Mouse (Mus musculus) G1E (cell line): ENCODE data around the gene Phykpl. TPM values are rescaled to one million over a fixed set of nuclear protein-coding genes. Genes with fewer than 3 reads are reported as not detected.
A peak's percentile ranks its signal among the peaks of the same experiment; 100 is the strongest.

Experiments
- ATAC-seq: 2 replicates; pipeline ENCODE4 v1.8.0; 2016; ENCODE audit warnings: mild to moderate bottlenecking; ENCODE audit not compliant: insufficient number of reproducible peaks, poor library complexity, low FRiP score, severe bottlenecking; ENCODE audit errors: extremely low read depth
- DNase-seq: peaks from one replicate; pipeline ENCODE4 v3.0.0; 2012; ENCODE audit warnings: low spot score
- H3K27me3 ChIP-seq: 2 replicates; pipeline ENCODE4 v1.6.1; 2012; ENCODE audit warnings: mild to moderate bottlenecking, low read length, inconsistent platforms; ENCODE audit not compliant: insufficient read depth
- H3K36me3 ChIP-seq: replicated peaks from 2 replicates; pipeline ENCODE3; 2012; ENCODE audit warnings: mild to moderate bottlenecking, inconsistent platforms
- H3K4me1 ChIP-seq: 2 replicates; pipeline ENCODE4 v1.6.1; 2012; ENCODE audit warnings: low read depth, low read length, inconsistent platforms, mixed read lengths; ENCODE audit not compliant: insufficient read depth
- H3K4me3 ChIP-seq: 2 replicates; pipeline ENCODE4 v1.5.1; 2012; ENCODE audit warnings: low read depth, mild to moderate bottlenecking, inconsistent platforms, low read length, moderate library complexity, mixed read lengths
- H3K9me3 ChIP-seq: replicated peaks from 2 replicates; pipeline ENCODE4 v1.6.1; 2012; ENCODE audit warnings: inconsistent platforms
- CTCF ChIP-seq: IDR thresholded peaks from 2 replicates; pipeline ENCODE4 v1.5.1; 2012; ENCODE audit warnings: low read depth, low read length, inconsistent platforms, mixed read lengths
- GATA1 ChIP-seq: IDR thresholded peaks from 2 replicates; pipeline ENCODE4 v1.6.1; 2012; ENCODE audit warnings: borderline replicate concordance, low read length, inconsistent platforms, mixed read lengths
- GATA2 ChIP-seq: IDR thresholded peaks from 2 replicates; pipeline ENCODE4 v1.6.1; 2012; ENCODE audit warnings: low read depth, low read length, inconsistent platforms, borderline replicate concordance
- POLR2AphosphoS5 ChIP-seq: IDR thresholded peaks from 2 replicates; pipeline ENCODE4 v1.6.1; 2012; ENCODE audit warnings: low read depth, low read length, inconsistent platforms; ENCODE audit not compliant: insufficient replicate concordance
- TAL1 ChIP-seq: conservative IDR thresholded peaks from 2 replicates; pipeline ENCODE4 v1.6.1; 2012; ENCODE audit warnings: low read depth, low read length, inconsistent platforms, mixed read lengths
- polyA plus RNA-seq: library from polyadenylated mRNA; stranded (reverse); fragments of >175 nt; gene quantifications from 2 replicates; pipeline ENCODE4 v1.2.3, GENCODE M21; 2012
- total RNA-seq, 2 experiments: library from RNA; stranded (forward) in 1 of 2; stranded (reverse) in 1 of 2; fragments of 200-1000 nt in 1 of 2; fragments of >200 nt in 1 of 2; fragmentation: Nextera tagmentation in 1 of 2; gene quantifications; 2 replicates each; pipeline ENCODE4 v1.2.3; 2014 to 2017

Gene Phykpl
- total and polyA plus RNA-seq, 3 experiments = 11.0 to 52.0 (median 49.3) TPM

DNA sequence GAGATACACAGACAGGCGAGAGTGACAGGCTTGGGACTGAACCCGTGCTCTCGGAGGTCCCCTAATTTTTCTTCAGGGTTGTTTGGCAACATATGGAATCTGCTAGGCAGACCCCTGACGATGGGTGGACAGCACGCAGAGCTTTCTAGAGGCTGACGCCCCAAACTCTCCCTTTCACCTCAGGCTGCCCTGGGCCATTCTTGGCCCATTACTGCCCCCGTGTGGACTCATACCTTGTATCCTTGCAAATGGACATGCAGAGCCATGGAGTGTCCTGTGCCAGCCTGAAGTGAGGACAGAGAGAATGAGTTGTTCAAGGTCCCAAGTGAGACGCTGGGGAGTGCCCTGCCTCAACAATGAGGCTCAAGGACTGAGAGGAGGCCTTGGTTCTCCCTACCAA lies 1.8 kb upstream of the Phykpl start:
- peaks cover 6% of the 10 kb centered on the region for H3K27me3 ChIP-seq
- TF ChIP-seq TAL1 (no peak), CTCF (peak; percentile 39; the same call in 1 of the 2 replicates)
- peaks cover 54% of the 10 kb centered on the region for H3K4me1 ChIP-seq
- ATAC-seq (no peak), DNase-seq (peak; percentile 70)
- no peak overlapping the region for H3K4me3 ChIP-seq
- H3K9me3 ChIP-seq = no peaks in the 10 kb centered on the region
- H3K36me3 ChIP-seq = peaks cover 25% of the 10 kb centered on the region

DNA sequence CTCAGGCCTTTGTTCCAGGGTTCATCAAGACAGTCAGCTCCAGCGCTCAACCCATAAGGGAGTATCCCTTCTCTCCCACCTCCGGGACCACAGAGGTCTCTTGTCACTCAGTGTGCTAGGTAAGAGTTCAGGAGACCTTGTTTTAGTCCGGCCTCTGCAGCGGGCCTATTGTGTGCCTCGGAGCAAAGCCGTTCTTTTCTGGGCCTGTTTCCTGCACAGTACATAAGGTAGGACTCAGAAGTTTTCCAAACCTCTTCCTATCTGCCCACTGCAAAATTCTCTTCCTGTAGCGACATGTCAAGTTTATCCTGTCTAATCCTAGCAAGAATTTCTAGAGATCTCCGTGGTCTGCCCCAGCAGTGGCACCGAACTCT lies 513 bp upstream of the Phykpl start:
- ATAC-seq (peak; percentile 9; the same call in 1 of the 2 replicates), DNase-seq (no peak)
- no peaks in the 10 kb centered on the region for H3K27me3 ChIP-seq
- no peak for TF ChIP-seq POLR2AphosphoS5
- TF ChIP-seq GATA2 = no peak
- no peak for TF ChIP-seq TAL1
- TF ChIP-seq CTCF = no peak
- no peaks in the 10 kb centered on the region for H3K9me3 ChIP-seq
- peaks cover 60% of the 10 kb centered on the region for H3K4me1 ChIP-seq
- H3K4me3 ChIP-seq = peak overlapping the region; percentile 86
- H3K36me3 ChIP-seq = peaks cover 37% of the 10 kb centered on the region

DNA sequence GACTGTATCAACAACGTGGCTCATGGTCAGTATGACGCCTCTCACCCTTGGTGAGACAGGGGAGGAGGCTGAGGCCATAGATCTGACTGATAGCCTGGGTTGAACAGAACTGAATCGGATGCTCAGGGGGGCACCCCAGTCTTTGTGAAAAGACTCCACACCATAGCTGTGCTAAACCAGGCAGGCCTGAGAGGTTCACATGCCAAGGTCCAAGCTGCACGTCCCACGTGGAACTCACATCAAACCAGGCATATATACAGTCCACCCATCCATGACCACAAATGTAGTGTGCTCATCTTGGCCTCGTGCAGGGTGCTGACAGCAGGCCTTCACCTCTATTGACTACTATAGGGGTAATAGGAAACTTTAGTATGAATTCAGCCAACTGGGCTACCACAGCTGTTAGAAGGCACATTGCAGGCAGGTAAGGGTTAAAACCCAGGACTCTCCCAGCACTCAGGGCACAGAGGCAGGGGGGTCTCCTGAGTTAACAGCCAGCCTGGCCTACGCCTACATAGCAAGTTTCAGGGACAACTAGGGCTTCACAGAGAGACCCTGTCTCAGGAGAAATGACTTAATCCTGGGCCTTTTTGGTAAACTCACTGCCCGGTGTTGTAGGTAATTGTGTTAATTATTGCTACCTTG lies 1.2 kb downstream of the Phykpl start:
- peaks cover 69% of the 10 kb centered on the region for H3K4me1 ChIP-seq
- ATAC-seq (no peak), DNase-seq (no peak)
- H3K36me3 ChIP-seq = peaks cover 54% of the 10 kb centered on the region
- peak overlapping the region; percentile 86 for H3K4me3 ChIP-seq
- no peaks in the 10 kb centered on the region for H3K27me3 ChIP-seq
- no peaks in the 10 kb centered on the region for H3K9me3 ChIP-seq
- TF ChIP-seq GATA2 (peak; percentile 66; the same call in 1 of the 2 replicates), CTCF (no peak), POLR2AphosphoS5 (0 out of 2 replicates have a peak, but pooled peaks have one; percentile 37)

DNA sequence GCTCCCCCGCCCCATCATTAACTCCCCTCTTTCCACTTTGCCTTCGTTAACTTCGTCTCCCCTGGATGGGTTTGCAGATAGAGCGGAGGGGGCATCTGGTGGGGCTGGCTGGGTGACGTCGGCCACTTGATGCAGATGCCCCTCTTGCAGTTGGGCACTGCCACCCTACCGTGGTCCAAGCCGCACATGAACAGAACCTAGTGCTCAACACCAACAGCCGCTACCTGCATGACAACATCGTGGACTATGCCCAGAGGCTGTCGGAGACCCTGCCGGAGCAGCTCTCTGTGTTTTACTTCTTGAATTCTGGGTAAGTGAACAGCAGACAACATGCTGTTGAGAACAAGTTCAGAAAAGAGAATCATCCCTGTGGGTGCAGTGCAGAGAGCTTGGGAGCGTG lies 1.9 kb downstream of the Phykpl start:
- Histone ChIP-seq H3K27me3 (no peaks in the 10 kb centered on the region), H3K36me3 (peaks cover 61% of the 10 kb centered on the region), H3K9me3 (no peaks in the 10 kb centered on the region), H3K4me3 (peak overlapping the region; percentile 86; the same call in 1 of the 2 replicates), H3K4me1 (peaks cover 66% of the 10 kb centered on the region)
- DNase-seq (no peak), ATAC-seq (no peak)
- TF ChIP-seq CTCF (no peak), GATA1 (no peak), TAL1 (no peak), POLR2AphosphoS5 (no peak), GATA2 (no peak)

DNA sequence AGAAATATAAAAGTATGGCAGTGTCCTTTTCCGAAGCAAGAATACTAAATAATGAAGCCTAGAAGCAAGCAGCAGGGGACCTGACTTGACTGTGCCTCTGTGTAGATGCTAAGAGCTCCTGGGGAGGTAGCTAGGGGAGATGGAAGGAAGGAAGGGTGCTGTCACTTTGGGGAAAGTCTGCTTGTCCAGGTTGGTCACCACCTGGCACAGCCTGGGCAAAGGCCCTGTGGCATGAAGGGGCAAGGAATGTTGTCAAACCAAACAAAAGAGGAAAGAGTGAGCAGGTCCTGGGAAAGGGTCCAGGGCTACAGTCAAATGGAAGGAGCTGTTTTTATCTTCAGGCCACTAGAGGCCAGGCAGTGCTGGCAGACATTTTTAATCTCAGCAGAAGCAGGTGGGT lies 2.5 kb downstream of the Phykpl start:
- peak overlapping the region; percentile 38; the same call in 1 of the 2 replicates for H3K4me3 ChIP-seq
- H3K36me3 ChIP-seq = peaks cover 68% of the 10 kb centered on the region
- DNase-seq (no peak), ATAC-seq (no peak)
- peaks cover 66% of the 10 kb centered on the region for H3K4me1 ChIP-seq
- H3K9me3 ChIP-seq = no peaks in the 10 kb centered on the region
- H3K27me3 ChIP-seq = no peaks in the 10 kb centered on the region
- TF ChIP-seq POLR2AphosphoS5 (0 out of 2 replicates have a peak, but pooled peaks have one; percentile 27), CTCF (no peak)

DNA sequence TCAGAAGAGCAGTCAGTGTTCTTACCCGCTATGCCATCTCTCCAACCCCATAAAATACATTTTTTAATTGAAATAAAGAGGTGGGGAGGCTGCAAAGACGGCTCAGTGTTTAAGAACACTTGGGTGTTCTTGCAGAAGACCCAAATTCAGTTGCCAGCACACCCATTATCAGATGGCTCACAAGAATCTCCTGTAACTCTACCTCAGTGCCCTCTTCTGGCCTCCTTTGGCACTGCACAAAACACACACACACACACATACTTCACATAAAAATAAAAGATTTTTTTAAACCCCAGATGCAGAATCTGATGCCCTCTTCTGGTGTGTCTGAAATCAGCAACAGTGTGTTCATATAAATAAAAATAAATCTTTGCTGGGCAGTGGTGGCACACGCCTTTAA lies 4.3 kb downstream of the Phykpl start:
- DNase-seq (no peak), ATAC-seq (no peak)
- Histone ChIP-seq H3K9me3 (no peaks in the 10 kb centered on the region), H3K27me3 (no peaks in the 10 kb centered on the region), H3K4me1 (peaks cover 63% of the 10 kb centered on the region), H3K36me3 (peaks cover 85% of the 10 kb centered on the region), H3K4me3 (no peak overlapping the region)
- no peak for TF ChIP-seq TAL1
- no peak for TF ChIP-seq GATA2
- TF ChIP-seq GATA1 = no peak
- no peak for TF ChIP-seq POLR2AphosphoS5
- TF ChIP-seq CTCF = no peak

DNA sequence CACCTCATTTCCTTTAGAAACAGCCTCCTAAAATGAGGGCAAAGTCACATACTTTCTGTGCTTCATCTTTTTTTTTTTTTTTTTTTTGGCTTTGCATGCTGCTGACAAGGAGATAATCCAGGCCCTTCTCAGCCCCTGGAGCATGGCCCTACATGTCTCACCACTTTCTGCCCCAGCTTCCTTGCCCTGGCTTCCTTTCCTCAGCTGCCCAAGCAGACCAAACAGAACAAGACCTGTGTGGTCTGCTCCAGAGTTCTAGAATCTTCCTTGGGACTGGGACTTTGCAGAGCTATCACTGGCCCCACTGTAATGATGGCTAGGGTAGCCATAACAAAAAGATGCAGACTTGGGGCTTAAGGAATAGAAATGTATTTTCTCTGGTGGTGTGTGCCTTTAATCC lies 5.4 kb downstream of the Phykpl start:
- Histone ChIP-seq H3K36me3 (peaks cover 95% of the 10 kb centered on the region), H3K4me1 (peaks cover 66% of the 10 kb centered on the region), H3K9me3 (no peaks in the 10 kb centered on the region), H3K4me3 (no peak overlapping the region), H3K27me3 (no peaks in the 10 kb centered on the region)
- ATAC-seq (no peak), DNase-seq (no peak)
- TF ChIP-seq GATA2 (no peak), TAL1 (no peak), CTCF (no peak), POLR2AphosphoS5 (no peak)
